Mouse (Mus musculus): Measurements from ENCODE around the gene Bcat2. TPM values are rescaled to one million over a fixed set of nuclear protein-coding genes. Genes with fewer than 3 reads are reported as not detected.

Gene Bcat2
- polyA plus RNA-seq, 1 experiment = 44.3 TPM

DNA sequence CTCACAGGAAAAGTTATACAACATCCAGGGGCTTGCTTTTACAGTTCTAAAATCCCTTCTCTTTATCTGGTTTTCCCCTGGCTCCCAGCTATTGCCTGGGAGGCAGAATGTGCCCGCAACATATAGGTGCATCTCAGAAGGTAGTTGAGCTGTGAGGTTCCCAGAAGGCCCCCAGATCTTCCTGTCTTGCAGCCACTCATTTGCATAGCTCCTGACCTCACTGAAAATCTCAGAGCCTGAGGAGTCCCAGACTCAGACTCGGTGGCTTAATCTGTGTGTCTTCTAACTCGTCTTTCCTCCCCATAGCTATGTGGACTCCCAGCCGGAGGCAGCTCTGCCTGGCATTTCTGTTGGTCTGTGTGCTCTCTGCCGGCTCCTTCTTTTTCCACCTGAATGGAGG is 48.4 kb downstream of the Bcat2 start:
- Histone ChIP-seq H3K36me3 (ENCODE audit: control insufficient read depth, insufficient read depth, low read length) (no peaks in the 10 kb centered on the region), H3K4me1 (ENCODE audit: control insufficient read depth, insufficient read depth, low read length) (peaks cover 6% of the 10 kb centered on the region), H3K27me3 (ENCODE audit: control insufficient read depth, insufficient read depth, low read length) (no peaks in the 10 kb centered on the region), H3K4me3 (ENCODE audit: control insufficient read depth, low read depth, low read length) (peak overlapping the region; percentile 14; the same call in 1 of the 2 replicates), H3K27ac (ENCODE audit: control insufficient read depth, insufficient read depth, low read depth, low read length) (no peak overlapping the region)
- TF ChIP-seq POLR2A (IDR thresholded peaks at IDR 0.05; ENCODE audit: control insufficient read depth, low read depth, low read length) = no peak
- no peak for TF ChIP-seq CTCF (IDR thresholded peaks at IDR 0.05; ENCODE audit: control insufficient read depth, insufficient read depth, insufficient replicate concordance, low read depth, low read length)

DNA sequence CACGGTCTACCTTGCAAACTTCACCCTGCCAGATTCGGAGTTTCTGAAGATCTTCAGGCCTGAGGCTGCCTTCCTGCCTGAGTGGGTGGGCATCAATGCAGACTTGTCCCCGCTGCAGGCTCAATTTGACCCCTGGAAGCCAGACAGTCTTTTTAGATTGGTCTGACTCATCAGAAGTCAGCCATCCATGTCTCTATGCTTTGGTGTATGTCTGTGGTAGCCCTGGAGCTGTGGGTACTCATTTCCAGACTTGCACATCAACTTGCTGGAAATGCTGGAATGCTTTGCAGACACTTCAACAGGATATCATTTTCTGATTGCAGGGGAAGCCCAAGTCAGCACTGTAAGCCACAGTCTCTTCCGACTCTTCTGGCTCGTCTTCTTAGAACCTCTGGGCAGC is 49.6 kb downstream of the Bcat2 start:
- TF ChIP-seq POLR2A (IDR thresholded peaks at IDR 0.05; ENCODE audit: control insufficient read depth, low read depth, low read length) (no peak), CTCF (IDR thresholded peaks at IDR 0.05; ENCODE audit: control insufficient read depth, insufficient read depth, insufficient replicate concordance, low read depth, low read length) (no peak)
- Histone ChIP-seq H3K27me3 (ENCODE audit: control insufficient read depth, insufficient read depth, low read length) (no peaks in the 10 kb centered on the region), H3K36me3 (ENCODE audit: control insufficient read depth, insufficient read depth, low read length) (no peaks in the 10 kb centered on the region), H3K4me1 (ENCODE audit: control insufficient read depth, insufficient read depth, low read length) (peaks cover 6% of the 10 kb centered on the region), H3K4me3 (ENCODE audit: control insufficient read depth, low read depth, low read length) (peak overlapping the region; percentile 3; the same call in 1 of the 2 replicates), H3K27ac (ENCODE audit: control insufficient read depth, insufficient read depth, low read depth, low read length) (no peak overlapping the region)

DNA sequence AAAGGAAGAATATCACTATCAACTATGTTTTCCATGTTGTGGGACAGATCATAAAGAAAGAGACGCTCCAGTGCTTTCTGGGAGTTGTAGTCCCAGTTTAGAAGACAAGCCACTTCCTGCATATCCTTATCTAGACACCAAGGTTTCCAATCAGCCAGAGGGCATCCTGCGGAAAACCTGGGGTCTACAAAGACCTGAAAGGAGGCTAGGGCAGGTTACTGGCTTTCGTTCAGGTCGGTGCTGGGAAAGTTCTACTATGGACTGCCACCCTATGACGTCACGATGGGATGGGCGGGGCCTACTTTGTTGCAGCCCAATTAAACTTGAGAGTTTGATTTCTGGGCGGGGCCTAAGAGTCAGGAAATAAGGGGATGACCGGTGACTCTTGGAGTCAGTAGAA is 51.5 kb downstream of the Bcat2 start, which contains the start of gene Izumo1:
Gene Izumo1, plus strand, starts transcription at position 369 of the 400 bp plus-strand sequence.
- Histone ChIP-seq H3K36me3 (ENCODE audit: control insufficient read depth, insufficient read depth, low read length) (no peaks in the 10 kb centered on the region), H3K4me1 (ENCODE audit: control insufficient read depth, insufficient read depth, low read length) (no peaks in the 10 kb centered on the region; the same call in none of the 2 replicates), H3K4me3 (ENCODE audit: control insufficient read depth, low read depth, low read length) (peak within 1 kb of the TSS; percentile 74), H3K27ac (ENCODE audit: control insufficient read depth, insufficient read depth, low read depth, low read length) (no peak within 1 kb of the TSS), H3K27me3 (ENCODE audit: control insufficient read depth, insufficient read depth, low read length) (no peaks in the 10 kb centered on the region)
- TF ChIP-seq POLR2A (IDR thresholded peaks at IDR 0.05; ENCODE audit: control insufficient read depth, low read depth, low read length) = peak; percentile 63; the same call in 1 of the 2 replicates
- TF ChIP-seq CTCF (IDR thresholded peaks at IDR 0.05; ENCODE audit: control insufficient read depth, insufficient read depth, insufficient replicate concordance, low read depth, low read length) = no peak

DNA sequence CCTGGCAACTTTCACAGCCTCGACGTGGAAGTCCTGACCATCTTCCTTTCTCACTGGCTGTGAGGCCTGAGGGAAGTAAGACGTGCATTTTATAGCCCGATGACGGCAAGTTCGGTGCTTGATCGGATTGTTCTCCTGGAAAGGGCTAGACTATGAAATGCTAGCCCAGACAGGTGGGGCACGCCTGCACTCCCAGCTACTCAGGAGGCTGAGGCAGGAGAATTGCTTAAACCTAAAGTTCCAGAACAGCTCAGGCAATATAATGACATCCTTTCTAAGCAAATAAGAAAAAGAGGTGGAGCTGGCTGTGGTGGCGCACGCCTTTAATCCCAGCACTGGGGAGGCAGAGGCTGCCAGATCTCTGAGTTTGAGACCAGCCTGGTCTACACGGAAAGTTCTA is 53.6 kb downstream of the Bcat2 start:
- no peaks in the 10 kb centered on the region for H3K36me3 ChIP-seq (ENCODE audit: control insufficient read depth, insufficient read depth, low read length)
- H3K27me3 ChIP-seq (ENCODE audit: control insufficient read depth, insufficient read depth, low read length) = no peaks in the 10 kb centered on the region
- H3K27ac ChIP-seq (ENCODE audit: control insufficient read depth, insufficient read depth, low read depth, low read length) = no peak overlapping the region
- peaks cover 14% of the 10 kb centered on the region for H3K4me1 ChIP-seq (ENCODE audit: control insufficient read depth, insufficient read depth, low read length)
- H3K4me3 ChIP-seq (ENCODE audit: control insufficient read depth, low read depth, low read length) = peak overlapping the region; percentile 74
- TF ChIP-seq POLR2A (IDR thresholded peaks at IDR 0.05; ENCODE audit: control insufficient read depth, low read depth, low read length) = no peak
- TF ChIP-seq CTCF (IDR thresholded peaks at IDR 0.05; ENCODE audit: control insufficient read depth, insufficient read depth, insufficient replicate concordance, low read depth, low read length) = no peak

DNA sequence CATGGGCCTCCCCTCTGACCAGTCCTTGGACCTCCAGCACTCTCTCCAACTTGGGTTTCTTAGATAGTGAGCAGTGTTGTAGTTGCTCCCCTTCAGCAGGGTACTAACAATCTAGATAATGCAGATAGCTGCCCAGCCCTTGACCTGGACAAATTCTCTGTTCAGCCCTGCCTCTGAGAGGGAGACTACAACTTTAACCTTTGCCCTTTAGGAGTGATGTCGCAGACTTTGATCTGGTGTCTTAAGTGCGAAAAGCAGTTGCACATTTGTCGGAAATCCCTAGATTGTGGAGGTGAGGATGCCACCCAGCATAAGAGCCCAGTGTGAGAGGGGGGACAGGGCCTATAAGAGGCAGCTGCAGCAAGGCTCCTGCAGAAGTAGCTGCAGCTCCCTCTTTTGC is 54.8 kb downstream of the Bcat2 start:
- Histone ChIP-seq H3K27ac (ENCODE audit: control insufficient read depth, insufficient read depth, low read depth, low read length) (no peak overlapping the region), H3K4me3 (ENCODE audit: control insufficient read depth, low read depth, low read length) (no peak overlapping the region), H3K27me3 (ENCODE audit: control insufficient read depth, insufficient read depth, low read length) (no peaks in the 10 kb centered on the region), H3K36me3 (ENCODE audit: control insufficient read depth, insufficient read depth, low read length) (no peaks in the 10 kb centered on the region), H3K4me1 (ENCODE audit: control insufficient read depth, insufficient read depth, low read length) (peaks cover 18% of the 10 kb centered on the region)
- no peak for TF ChIP-seq POLR2A (IDR thresholded peaks at IDR 0.05; ENCODE audit: control insufficient read depth, low read depth, low read length)
- no peak for TF ChIP-seq CTCF (IDR thresholded peaks at IDR 0.05; ENCODE audit: control insufficient read depth, insufficient read depth, insufficient replicate concordance, low read depth, low read length)

DNA sequence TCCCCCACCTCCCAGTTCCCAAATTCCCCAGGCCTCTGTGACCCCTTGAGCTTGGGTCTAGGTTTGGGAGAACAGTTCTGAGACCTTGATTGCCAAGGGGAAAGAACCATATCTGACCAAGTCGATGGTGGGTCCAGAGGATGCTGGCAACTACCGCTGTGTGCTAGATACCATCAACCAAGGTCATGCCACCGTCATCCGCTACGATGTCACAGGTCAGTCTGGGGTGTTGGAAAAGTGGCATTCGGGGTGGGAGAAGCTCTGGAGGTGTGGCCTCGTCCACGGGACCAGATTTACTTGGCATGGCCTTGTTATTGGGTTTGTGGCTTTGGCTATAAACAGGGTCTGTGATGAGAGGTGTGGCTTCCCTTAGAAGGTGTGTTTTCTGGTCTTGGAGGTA is 55.5 kb downstream of the Bcat2 start:
- no peak for TF ChIP-seq POLR2A (IDR thresholded peaks at IDR 0.05; ENCODE audit: control insufficient read depth, low read depth, low read length)
- no peak for TF ChIP-seq CTCF (IDR thresholded peaks at IDR 0.05; ENCODE audit: control insufficient read depth, insufficient read depth, insufficient replicate concordance, low read depth, low read length)

DNA sequence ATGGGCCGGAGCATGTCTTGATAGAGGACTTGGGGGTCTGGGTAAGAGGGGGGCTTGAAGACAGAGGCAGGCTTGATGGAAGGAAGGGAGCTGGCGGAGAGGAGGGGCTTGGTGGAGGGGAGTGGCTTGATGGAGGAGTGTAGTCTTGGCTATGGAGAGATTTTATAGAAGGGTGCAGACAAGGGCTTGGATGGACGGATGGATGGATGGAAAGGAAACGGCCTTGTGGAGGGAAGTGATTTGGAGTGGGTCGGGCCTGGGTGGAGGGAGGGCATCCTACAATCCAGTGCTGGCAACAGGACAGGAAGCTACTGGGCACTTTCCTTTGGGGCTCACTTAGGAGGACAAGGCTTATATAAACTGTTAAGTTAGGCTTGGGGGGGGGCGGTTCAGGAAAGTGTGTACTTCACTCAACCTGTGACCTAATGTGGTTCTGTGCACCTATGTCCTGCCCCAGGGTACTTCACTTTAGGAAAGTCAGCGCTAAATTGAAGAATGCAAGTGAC is 56.7 kb downstream of the Bcat2 start:
- Histone ChIP-seq H3K27me3 (ENCODE audit: control insufficient read depth, insufficient read depth, low read length) (no peaks in the 10 kb centered on the region), H3K4me3 (ENCODE audit: control insufficient read depth, low read depth, low read length) (no peak overlapping the region), H3K36me3 (ENCODE audit: control insufficient read depth, insufficient read depth, low read length) (no peaks in the 10 kb centered on the region), H3K4me1 (ENCODE audit: control insufficient read depth, insufficient read depth, low read length) (peaks cover 23% of the 10 kb centered on the region), H3K27ac (ENCODE audit: control insufficient read depth, insufficient read depth, low read depth, low read length) (no peak overlapping the region)
- no peak for TF ChIP-seq POLR2A (IDR thresholded peaks at IDR 0.05; ENCODE audit: control insufficient read depth, low read depth, low read length)
- TF ChIP-seq CTCF (IDR thresholded peaks at IDR 0.05; ENCODE audit: control insufficient read depth, insufficient read depth, insufficient replicate concordance, low read depth, low read length) = no peak

More for the DNA sequence above, 55.5 kb downstream of the Bcat2 start:
- Histone ChIP-seq H3K4me1 (ENCODE audit: control insufficient read depth, insufficient read depth, low read length) (peaks cover 23% of the 10 kb centered on the region), H3K36me3 (ENCODE audit: control insufficient read depth, insufficient read depth, low read length) (no peaks in the 10 kb centered on the region), H3K4me3 (ENCODE audit: control insufficient read depth, low read depth, low read length) (no peak overlapping the region), H3K27me3 (ENCODE audit: control insufficient read depth, insufficient read depth, low read length) (no peaks in the 10 kb centered on the region), H3K27ac (ENCODE audit: control insufficient read depth, insufficient read depth, low read depth, low read length) (no peak overlapping the region)

Measured in testis, adult 2 months (tissue).